Mouse (Mus musculus) left cerebral cortex, postnatal 10 days (tissue): ENCODE measurements around the gene Fbxw7. TPM values are rescaled to one million over a fixed set of nuclear protein-coding genes. Genes with fewer than 3 reads are reported as not detected.

Experiments
- DNase-seq, 2 experiments: peaks; one replicate each; pipeline ENCODE4 v3.0.0; 2021 to 2022; ENCODE audit warnings: low spot score in 2 of 2, mixed read lengths in 1 of 2; ENCODE audit errors: extremely low spot score in 1 of 2
- intact Hi-C: fragments of 180-260 bp; cut with DNase I; formaldehyde crosslinking; loops from one replicate; pipeline ENCODE4 v1.15.1; 2025
- total RNA-seq, 2 experiments: library from RNA; stranded (reverse); gene quantifications; 2 replicates each; pipeline ENCODE4 v1.2.3; 2021

Gene Fbxw7
- total RNA-seq, 2 experiments from 2014 or later, result 207 to 220 TPM

DNA sequence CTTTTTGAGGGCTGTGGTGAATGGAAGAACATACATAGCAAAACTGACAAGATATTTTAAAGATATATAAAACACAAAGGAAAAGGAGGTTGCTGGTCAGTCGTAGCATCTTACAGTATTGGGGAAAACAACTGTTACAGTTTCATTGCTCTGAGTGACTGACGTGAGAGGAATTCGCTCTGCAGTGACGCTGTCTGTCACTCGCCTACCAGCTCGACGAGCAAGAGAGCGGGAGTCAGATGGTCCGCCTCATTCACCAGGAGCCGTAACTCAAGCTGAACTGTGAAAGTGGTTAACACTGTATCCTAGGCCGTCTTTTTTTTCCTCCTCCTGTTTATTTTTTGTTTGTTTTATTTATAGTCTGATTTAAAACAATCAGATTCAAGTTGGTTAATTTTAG is 163.6 kb downstream of the Fbxw7 start:
- no peak for DNase-seq
- intact Hi-C loops, result no loop called here

DNA sequence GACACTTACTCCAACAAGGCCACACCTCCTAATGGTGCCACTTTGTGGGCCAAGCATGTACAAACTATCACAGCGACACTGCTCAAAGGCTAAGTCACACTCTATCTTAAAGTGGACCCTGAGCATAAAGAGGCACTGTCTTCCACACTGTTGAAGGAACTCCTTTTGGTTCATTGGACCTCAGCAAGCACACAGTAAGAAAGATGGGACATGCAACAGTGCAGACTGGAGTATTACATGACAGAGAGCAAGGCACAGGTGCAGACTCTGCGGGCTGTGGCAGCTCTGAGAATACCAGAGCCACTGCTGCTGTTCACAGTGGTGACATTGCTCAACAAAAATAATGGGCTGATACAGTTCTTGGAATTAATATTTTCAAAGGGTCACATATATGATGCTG is 165.1 kb downstream of the Fbxw7 start:
- no peak for DNase-seq
- intact Hi-C loops, result no loop called here

DNA sequence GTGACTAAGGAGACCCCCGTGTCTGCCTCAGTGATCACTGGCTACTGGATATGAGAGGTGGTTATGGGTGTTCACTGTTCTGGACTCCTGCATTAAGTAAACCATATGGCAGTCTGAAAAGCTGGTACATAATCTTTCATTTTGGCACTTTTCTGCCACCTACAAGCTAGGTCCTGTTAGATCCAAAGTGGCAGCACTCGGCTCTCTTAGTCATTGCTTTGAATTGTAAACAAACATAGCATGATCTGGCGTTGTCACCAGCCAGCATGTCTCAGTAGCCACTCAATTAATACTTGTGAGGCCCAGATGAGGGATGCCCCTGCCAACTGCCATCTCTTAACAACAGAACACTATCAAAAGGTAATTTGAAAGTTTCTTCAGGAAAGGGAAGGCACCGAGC is 167.6 kb downstream of the Fbxw7 start:
- no peak for DNase-seq
- intact Hi-C loops, result no loop called here

DNA sequence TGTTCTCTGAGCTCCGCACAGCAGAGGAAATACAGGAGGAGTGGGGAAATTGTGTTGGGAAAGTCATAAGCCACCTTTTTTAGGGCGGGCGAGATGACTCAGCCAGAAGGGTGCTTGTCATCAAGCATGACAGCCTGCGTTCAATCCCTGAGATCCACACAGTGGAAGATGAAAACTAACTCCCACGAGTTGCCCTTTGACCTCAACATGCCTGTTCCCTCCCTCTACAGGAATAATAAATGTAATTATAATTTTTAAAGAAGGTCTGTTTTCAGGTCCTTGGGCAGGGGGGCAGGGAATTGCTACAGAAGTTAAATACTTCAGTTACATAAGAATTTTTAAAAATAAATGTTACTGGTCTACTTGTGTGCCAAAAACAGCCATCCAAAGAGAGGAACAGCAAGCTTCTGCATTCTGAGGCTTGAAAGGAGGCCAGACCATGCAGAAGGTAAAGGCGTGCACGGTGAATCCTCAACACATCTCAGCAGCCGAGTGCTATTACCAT is 170.1 kb downstream of the Fbxw7 start:
- DNase-seq, result no peak
- intact Hi-C loops, result loop anchor here (5.0 kb wide), 1 partner anchor 37 kb away; no protein-coding TSS in a partner anchor

DNA sequence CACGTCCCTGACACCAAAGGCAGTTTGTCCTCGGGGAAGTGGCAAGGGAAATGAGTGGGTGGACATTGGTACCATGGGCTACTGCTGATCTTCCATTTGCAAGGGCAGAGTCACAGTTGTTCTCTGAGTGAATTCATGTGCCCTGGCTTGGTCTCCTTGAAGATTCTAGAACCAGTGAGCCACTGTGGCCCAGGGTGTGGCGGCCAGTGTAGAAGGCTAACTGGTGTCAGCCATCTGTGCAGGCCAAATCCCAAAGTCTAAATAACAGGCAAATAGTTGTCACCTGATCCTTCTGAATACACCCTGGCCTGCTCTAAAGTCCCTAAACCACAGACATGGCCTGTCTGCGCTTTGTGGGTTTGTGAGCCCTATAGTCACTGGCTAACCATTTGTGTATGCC is 173.8 kb downstream of the Fbxw7 start:
- DNase-seq, result no peak
- intact Hi-C loops, result loop anchor here (5.0 kb wide), 1 partner anchor 33 kb away; no protein-coding TSS in a partner anchor

DNA sequence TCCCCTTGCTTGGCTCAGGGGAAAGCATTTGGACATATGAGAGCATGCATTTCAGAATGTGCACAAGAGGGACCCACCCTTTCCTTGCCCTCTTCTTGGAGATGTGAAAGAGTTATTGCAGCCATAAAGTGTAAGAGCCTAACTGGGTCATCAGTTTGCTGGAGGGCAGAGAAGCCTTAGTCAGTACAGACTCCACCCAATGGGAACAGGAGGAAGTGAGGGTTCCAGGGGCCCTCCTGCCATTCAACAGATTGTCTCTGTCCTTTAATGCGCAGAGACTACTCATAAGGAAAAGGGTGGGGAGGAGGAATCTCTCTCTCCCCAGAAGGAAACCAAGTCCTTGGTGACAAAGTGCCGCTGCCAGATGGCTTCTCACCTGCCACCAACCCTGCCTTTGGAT is 190.2 kb downstream of the Fbxw7 start:
- DNase-seq, result no peak

DNA sequence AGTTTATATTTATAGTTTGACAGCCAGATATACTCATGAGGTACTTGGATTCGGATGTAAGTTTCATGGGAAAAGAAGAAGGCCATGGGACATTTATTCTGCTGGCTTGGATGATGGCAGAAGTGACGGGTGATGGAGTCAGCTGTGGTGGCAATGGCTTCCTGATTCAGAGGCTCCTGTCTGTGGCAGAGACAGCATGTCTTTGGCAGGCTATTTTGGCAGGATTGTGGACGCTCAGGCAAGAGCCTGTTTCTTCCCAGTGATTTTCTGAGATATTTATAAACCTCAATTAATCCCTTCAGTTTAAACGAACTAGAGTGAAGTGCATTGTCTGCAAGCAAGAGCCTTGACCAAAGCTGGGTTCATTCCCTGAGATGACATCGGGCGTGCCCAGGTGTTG is 197.8 kb downstream of the Fbxw7 start:
- intact Hi-C loops, result no loop called here
- no peak for DNase-seq

More for the DNA sequence above, 190.2 kb downstream of the Fbxw7 start:
- intact Hi-C loops, result no loop called here

DNA sequence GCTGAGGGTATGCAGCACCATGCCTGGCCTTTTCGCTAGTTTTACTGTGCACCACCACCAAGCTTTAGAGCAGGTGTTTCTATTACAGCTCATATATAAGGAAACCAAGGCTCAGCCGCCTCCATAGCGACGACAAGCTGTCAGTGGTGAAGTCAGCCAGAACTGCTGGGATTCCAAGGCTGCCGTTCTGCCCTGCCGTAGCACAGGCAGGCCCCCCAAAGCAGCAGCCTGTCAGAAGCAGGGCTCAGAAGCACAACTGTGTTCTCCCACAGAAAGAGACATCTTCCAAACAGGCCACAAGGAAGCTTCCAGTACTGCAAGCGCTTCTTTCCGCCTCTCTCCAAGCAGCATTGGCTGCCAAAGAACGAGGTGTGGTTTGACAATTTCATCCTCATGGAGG is 200.6 kb downstream of the Fbxw7 start:
- peak; percentile 45 to 53 for DNase-seq
- intact Hi-C loops, result no loop called here

DNA sequence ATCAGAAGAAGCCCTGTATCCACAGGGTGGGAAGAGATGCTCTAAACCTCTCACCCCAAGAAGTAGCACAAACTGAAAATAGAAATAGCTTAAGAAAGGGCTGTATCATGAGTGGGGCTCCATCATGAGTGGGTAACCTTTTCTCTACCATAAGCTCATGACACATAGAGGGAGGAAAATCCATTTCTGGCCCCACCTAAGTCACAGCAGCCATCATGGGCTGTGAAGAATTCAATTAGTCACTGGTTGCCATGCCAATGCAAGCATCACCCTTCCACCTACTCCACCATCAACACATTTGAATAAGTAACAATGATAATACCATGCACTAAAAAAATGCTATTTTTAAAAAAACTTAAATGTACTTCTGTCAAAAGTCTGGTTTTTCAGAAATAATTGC is 205.1 kb downstream of the Fbxw7 start:
- intact Hi-C loops, result loop anchor here (5.0 to 10.0 kb wide), 3 partner anchors 33 to 355 kb away; no protein-coding TSS in a partner anchor
- DNase-seq, result peak in 1 of 2 experiments; percentile 40

DNA sequence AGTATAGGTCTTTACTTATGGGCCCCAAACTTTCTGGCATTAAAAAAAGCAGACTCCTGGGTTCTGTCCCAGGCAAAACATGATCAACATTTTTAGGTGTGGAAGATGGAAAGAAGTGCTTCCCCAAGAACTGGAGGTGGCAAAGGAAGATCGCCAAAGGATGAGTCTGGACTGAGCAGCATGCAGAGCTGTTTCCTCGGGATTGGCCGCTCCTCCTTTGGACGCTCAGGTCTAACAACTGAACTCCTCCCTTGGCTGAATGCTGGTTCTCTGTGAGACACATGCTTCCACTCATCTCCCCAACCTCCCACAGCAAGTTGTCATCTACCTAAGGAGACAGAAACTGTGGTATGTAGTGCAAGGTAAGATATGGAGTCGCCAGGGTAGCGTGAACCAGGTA is 206.7 kb downstream of the Fbxw7 start:
- intact Hi-C loops, result loop anchor here (5.0 to 10.0 kb wide), 3 partner anchors 35 to 353 kb away; no protein-coding TSS in a partner anchor

DNA sequence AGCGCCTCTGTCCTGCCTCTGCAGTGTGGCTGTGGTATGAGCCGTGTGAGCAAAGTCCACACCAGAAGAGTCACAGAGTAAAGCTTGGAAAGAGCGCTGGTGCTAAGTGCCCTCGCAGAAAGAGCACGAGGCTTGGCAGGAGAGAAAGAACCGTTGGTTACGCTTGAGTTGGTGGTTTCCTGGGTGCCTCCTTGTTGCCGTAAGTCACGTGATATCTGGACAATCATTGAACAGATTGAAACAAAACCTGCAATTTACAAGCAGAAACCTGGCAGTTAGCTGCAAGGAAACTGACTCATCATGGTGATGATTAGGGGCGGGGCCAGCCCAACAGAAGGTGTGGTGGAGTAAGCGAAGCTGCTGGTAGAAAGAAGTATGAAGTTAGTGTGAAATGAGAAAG is 207.7 kb downstream of the Fbxw7 start:
- no peak for DNase-seq
- intact Hi-C loops, result loop anchor here (5.0 to 10.0 kb wide), 3 partner anchors 35 to 352 kb away; no protein-coding TSS in a partner anchor

More for the DNA sequence above, 206.7 kb downstream of the Fbxw7 start:
- no peak for DNase-seq

DNA sequence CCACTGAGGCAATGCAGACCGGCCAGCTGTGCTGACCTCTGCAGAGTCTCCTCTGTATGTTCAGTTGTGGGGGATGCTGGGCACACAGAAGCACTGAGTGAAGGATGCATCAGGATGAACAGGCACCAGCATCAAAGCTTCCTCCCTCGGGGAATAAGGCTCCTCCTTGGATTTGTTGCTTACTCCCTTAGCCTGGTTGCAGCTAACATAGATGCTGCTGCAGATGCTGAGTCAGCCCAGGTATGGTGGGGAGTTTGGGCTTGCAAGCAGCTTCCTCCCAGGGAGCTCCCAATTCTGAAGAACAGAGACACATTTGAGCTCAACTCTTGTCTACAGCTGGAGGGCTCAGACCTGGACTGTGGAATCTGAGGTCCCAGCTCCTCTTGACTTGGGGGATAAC is 209.2 kb downstream of the Fbxw7 start:
- DNase-seq, result no peak
- intact Hi-C loops, result loop anchor here (5.0 to 10.0 kb wide), 3 partner anchors 37 to 351 kb away; no protein-coding TSS in a partner anchor

DNA sequence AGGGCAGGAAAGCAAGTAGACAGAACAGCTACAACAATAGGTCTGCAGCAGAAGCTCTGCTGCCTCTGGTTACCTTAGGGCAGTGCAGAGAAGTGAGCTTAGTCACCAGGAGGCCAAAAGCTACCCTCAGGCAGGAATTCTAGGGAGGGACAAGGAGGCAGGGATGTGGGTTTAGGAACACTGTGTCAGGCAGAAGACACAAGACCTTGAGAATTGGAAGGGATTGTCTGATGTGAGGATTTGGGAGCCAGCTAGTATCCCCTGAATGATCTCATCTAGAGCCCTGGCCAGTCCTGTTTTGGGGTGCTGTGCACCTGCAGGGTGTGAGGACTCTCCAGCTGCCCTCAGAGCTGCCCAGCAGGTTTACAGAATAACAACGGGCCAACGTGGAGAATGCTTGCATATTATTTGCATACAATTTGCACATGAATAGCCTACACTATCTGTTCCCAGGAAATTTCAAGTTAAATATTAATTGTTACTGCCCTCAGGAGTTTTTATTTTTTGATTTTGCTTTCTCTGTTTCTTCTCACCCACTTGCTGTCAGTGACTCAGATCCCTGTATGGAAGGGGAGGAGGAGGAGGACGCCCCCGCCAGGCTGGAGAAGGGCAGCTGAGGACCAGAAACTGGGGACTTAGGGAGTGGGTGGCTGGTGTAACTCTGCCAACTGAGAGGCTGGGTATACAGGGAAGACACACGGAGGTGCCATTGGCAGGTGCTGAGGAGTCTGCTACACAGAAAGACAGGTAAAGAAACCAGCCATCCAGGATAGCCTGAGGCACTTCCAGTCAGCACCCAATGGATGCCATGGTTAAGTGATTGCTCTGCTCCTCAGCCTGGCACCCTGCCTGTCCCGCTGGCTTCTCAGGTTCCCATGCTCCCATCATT is 210.0 kb downstream of the Fbxw7 start:
- DNase-seq, result peak; percentile 27 to 66
- intact Hi-C loops, result loop anchor here (5.0 to 10.0 kb wide), 3 partner anchors 38 to 350 kb away; no protein-coding TSS in a partner anchor

Other genes starting within 250 kb of the Fbxw7 start
- 10 to 100 TPM; 14.4 to 15.0 TPM for gene Arfip1, start 232.6 kb upstream of the Fbxw7 start, total RNA-seq
- gene Tigd4, start 221.7 kb upstream of the Fbxw7 start, total RNA-seq, result under 1 TPM in 1 of 2 experiments, not detected in 1; 0.19 TPM
- 1 to 10 TPM in 1 of 2 experiments, under 1 TPM in 1; 0.87 to 1.5 TPM for gene Tmem154, start 149.1 kb upstream of the Fbxw7 start, total RNA-seq